Mouse (Mus musculus) kidney, postnatal 14 days (tissue): ENCODE measurements at regions not wholly inside any gene's neighbourhood (a gene's known extent, or its start where the extent isn't known, plus 50 kb on each side); places are given as distances from the start of the nearest gene placed in this dataset.
A peak's percentile ranks its signal among the peaks of the same experiment; 100 is the strongest.

ENCODE experiments used
- DNase-seq: peaks from one replicate; pipeline ENCODE4 v3.0.0; 2022; ENCODE audit warnings: mixed read lengths

- DNase-seq, result peak; percentile 48
These were observed 236.3 kb upstream of the Pabpc6 start for GRCm38 (mm10) chr17:9905501-9906462.

- DNase-seq, result peak; percentile 30
These were observed 235.0 kb upstream of the Pabpc6 start for GRCm38 (mm10) chr17:9904525-9904991.

GRCm38 (mm10) chr17:9903313-9903712 lies 233.8 kb upstream of the Pabpc6 start:
- DNase-seq, result no peak

GRCm38 (mm10) chr17:9896964-9897363 lies 227.4 kb upstream of the Pabpc6 start:
- no peak for DNase-seq

GRCm38 (mm10) chr17:9895686-9896082 lies 226.2 kb upstream of the Pabpc6 start:
- no peak for DNase-seq

GRCm38 (mm10) chr17:9894828-9895685 lies 225.5 kb upstream of the Pabpc6 start:
- DNase-seq, result peak; percentile 80

GRCm38 (mm10) chr17:9893966-9894365 lies 224.4 kb upstream of the Pabpc6 start:
- peak; percentile 26 for DNase-seq

- no peak for DNase-seq
These were observed 223.3 kb upstream of the Pabpc6 start for GRCm38 (mm10) chr17:9892776-9893175.

- no peak for DNase-seq
These were observed 222.6 kb upstream of the Pabpc6 start for GRCm38 (mm10) chr17:9892141-9892540.

- no peak for DNase-seq
These were observed 219.0 kb upstream of the Pabpc6 start for GRCm38 (mm10) chr17:9888494-9888893.

- DNase-seq, result peak; percentile 21
These were observed 215.6 kb upstream of the Pabpc6 start for GRCm38 (mm10) chr17:9885110-9885509.

GRCm38 (mm10) chr17:9882639-9883226 lies 213.2 kb upstream of the Pabpc6 start:
- DNase-seq, result no peak

GRCm38 (mm10) chr17:9879556-9880206 lies 210.2 kb upstream of the Pabpc6 start:
- no peak for DNase-seq

GRCm38 (mm10) chr17:9873695-9874094 lies 204.2 kb upstream of the Pabpc6 start:
- no peak for DNase-seq

GRCm38 (mm10) chr17:9870237-9870636 lies 200.7 kb upstream of the Pabpc6 start:
- no peak for DNase-seq

- DNase-seq, result no peak
These were observed 199.3 kb upstream of the Pabpc6 start for GRCm38 (mm10) chr17:9868747-9869281.

GRCm38 (mm10) chr17:9864254-9864653 lies 194.7 kb upstream of the Pabpc6 start:
- no peak for DNase-seq

GRCm38 (mm10) chr17:9861923-9862854 lies 192.7 kb upstream of the Pabpc6 start:
- DNase-seq, result no peak

- no peak for DNase-seq
These were observed 191.8 kb upstream of the Pabpc6 start for GRCm38 (mm10) chr17:9861346-9861745.

GRCm38 (mm10) chr17:9848559-9849357 lies 179.2 kb upstream of the Pabpc6 start:
- DNase-seq, result peak; percentile 7
